Mouse (Mus musculus) kidney, postnatal 0 days (tissue): ENCODE measurements around the gene Cldn18. TPM values are rescaled to one million over a fixed set of nuclear protein-coding genes. Genes with fewer than 3 reads are reported as not detected.

ENCODE experiments used
- ATAC-seq: fragments of 200-750 bp; cut with Nextera tagmentation; replicated peaks from 2 replicates; pipeline ENCODE4 v1.8.0; 2017; ENCODE audit warnings: low read depth, moderate number of reproducible peaks, moderate TSS enrichment, moderate library complexity; ENCODE audit not compliant: low FRiP score
- DNase-seq: peaks from one replicate; pipeline ENCODE4 v3.0.0-alpha.2; 2016; ENCODE audit warnings: low spot score
- H3K27ac ChIP-seq: fragments of 300-500 bp; sonication (generic); 2 replicates; pipeline ENCODE4 v1.5.1; 2014; ENCODE audit warnings: mild to moderate bottlenecking
- H3K27me3 ChIP-seq: fragments of 300-500 bp; sonication (generic); 2 replicates; pipeline ENCODE4 v1.6.1; 2014; ENCODE audit warnings: low read length, mixed read lengths; ENCODE audit not compliant: insufficient read depth
- H3K36me3 ChIP-seq: fragments of 300-500 bp; sonication (generic); 2 replicates; pipeline ENCODE4 v1.6.1; 2014; ENCODE audit warnings: low read length, mixed read lengths; ENCODE audit not compliant: insufficient read depth
- H3K4me1 ChIP-seq: fragments of 300-500 bp; sonication (generic); replicated peaks from 2 replicates; pipeline ENCODE4 v1.6.1; 2014; ENCODE audit warnings: antibody characterized with exemption, low read length, mixed read lengths; ENCODE audit not compliant: insufficient read depth
- H3K4me2 ChIP-seq: fragments of 300-500 bp; sonication (generic); 2 replicates; pipeline ENCODE4 v1.6.1; 2014; ENCODE audit warnings: mild to moderate bottlenecking, low read length, moderate library complexity, mixed read lengths
- H3K4me3 ChIP-seq: fragments of 300-500 bp; sonication (generic); replicated peaks from 2 replicates; pipeline ENCODE4 v1.5.1; 2014; ENCODE audit warnings: low read depth, low read length
- H3K9ac ChIP-seq: fragments of 300-500 bp; sonication (generic); 2 replicates; pipeline ENCODE4 v1.6.1; 2014; ENCODE audit warnings: low read depth, low read length
- H3K9me3 ChIP-seq: fragments of 300-500 bp; sonication (generic); replicated peaks from 2 replicates; pipeline ENCODE4 v1.6.1; 2016; ENCODE audit warnings: low read length, inconsistent platforms, mixed read lengths
- CTCF ChIP-seq: IDR thresholded peaks from 2 replicates; pipeline ENCODE4 v1.5.1; 2016; ENCODE audit warnings: antibody characterized with exemption, low read depth, mild to moderate bottlenecking, moderate library complexity
- WGBS: fragments of 180-500 bp; shearing (Covaris S2); extraction: QIAGEN DNeasy Blood & Tissue Kit; methylation state at CpG from one replicate; pipeline ENCODE4 v1.1.7; 2014; 5-methylcytosine and 5-hydroxymethylcytosine counted together
- polyA plus RNA-seq: library from polyadenylated mRNA; unstranded; fragments of >200 nt; fragmentation: Nextera tagmentation; extraction: Ambion mirVana; gene quantifications from 2 replicates; pipeline ENCODE4 v1.2.1, GENCODE M21; 2015

Cldn18 gene
- polyA plus RNA-seq, 1 experiment from 2014 or later = not detected

- DNase-seq (peak; percentile 5), ATAC-seq (peak; percentile 66)
- H3K9ac ChIP-seq = no peak overlapping the region
- no peak overlapping the region for H3K4me2 ChIP-seq
- H3K4me3 ChIP-seq = no peak overlapping the region
- H3K36me3 ChIP-seq = no peaks in the 10 kb centered on the region
- no peak overlapping the region for H3K27ac ChIP-seq
- TF ChIP-seq CTCF = no peak
- H3K27me3 ChIP-seq = no peaks in the 10 kb centered on the region
- H3K4me1 ChIP-seq = no peaks in the 10 kb centered on the region
- WGBS = 70% methylated on average over 11 of the region's 11 CpGs
- no peaks in the 10 kb centered on the region for H3K9me3 ChIP-seq
Measured at GRCm38 (mm10) chr9:99707425-99708126, 9.5 kb downstream of the Cldn18 start.

GRCm38 (mm10) chr9:99706264-99706663 is 10.8 kb downstream of the Cldn18 start:
- no peak for TF ChIP-seq CTCF
- H3K9me3 ChIP-seq = no peaks in the 10 kb centered on the region
- DNase-seq = no peak
- H3K27me3 ChIP-seq = no peaks in the 10 kb centered on the region
- H3K27ac ChIP-seq = no peak overlapping the region
- H3K9ac ChIP-seq = no peak overlapping the region
- H3K36me3 ChIP-seq = no peaks in the 10 kb centered on the region
- H3K4me2 ChIP-seq = no peak overlapping the region
- 92% methylated on average over 6 of the region's 6 CpGs for WGBS
- no peak for ATAC-seq
- H3K4me1 ChIP-seq = no peaks in the 10 kb centered on the region
- H3K4me3 ChIP-seq = no peak overlapping the region

DNA sequence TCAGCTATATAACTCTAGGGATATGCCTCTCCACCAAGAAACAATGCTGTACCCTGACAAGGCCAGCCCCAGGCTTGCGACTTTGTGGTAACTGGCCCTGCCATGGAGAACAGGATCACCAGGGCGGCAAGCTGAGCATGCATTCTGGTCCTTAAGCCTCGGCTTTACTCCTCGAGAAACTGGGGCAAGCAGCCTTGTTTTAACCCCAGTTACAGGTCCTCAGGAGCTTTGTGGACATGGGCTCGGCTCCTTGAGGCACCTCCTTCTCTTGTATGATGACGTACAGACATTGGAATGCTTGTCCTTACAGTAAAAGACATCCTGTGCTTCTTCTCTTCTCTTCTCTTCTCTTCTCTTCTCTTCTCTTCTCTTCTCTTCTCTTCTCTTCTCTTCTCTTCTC is 13.4 kb downstream of the Cldn18 start:
- TF ChIP-seq CTCF = no peak
- Histone ChIP-seq H3K27ac (no peak overlapping the region), H3K27me3 (no peaks in the 10 kb centered on the region), H3K36me3 (no peaks in the 10 kb centered on the region), H3K9me3 (no peaks in the 10 kb centered on the region), H3K4me2 (no peak overlapping the region), H3K4me3 (no peak overlapping the region), H3K9ac (no peak overlapping the region), H3K4me1 (no peaks in the 10 kb centered on the region)
- DNase-seq (no peak), ATAC-seq (no peak)
- 75% methylated on average over 6 of the region's 6 CpGs for WGBS

DNA sequence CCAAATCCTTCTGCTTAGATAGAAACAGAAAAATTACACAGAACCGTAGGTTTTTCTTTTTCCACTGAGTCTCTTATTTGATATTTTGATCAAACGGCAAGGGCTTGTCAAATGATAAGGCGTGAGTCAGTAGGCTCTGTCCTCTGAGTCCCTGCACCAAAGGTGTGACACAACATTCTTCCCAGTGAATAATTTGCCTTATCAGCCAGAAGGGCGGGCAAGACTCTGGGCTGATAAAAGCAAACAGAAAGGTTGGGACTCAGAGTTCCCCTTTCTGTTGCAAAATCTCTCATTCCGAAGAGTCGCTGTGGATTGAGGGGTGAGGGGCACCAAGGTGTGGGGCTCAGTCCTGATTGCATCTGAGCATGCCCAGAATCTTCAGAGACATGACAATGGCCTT is 14.9 kb downstream of the Cldn18 start:
- Histone ChIP-seq H3K27me3 (no peaks in the 10 kb centered on the region), H3K4me2 (no peak overlapping the region), H3K4me3 (no peak overlapping the region), H3K27ac (no peak overlapping the region), H3K4me1 (no peaks in the 10 kb centered on the region), H3K9ac (no peak overlapping the region), H3K36me3 (no peaks in the 10 kb centered on the region), H3K9me3 (no peaks in the 10 kb centered on the region)
- ATAC-seq (no peak), DNase-seq (no peak)
- no peak for TF ChIP-seq CTCF
- 91% methylated on average over 6 of the region's 6 CpGs for WGBS

DNA sequence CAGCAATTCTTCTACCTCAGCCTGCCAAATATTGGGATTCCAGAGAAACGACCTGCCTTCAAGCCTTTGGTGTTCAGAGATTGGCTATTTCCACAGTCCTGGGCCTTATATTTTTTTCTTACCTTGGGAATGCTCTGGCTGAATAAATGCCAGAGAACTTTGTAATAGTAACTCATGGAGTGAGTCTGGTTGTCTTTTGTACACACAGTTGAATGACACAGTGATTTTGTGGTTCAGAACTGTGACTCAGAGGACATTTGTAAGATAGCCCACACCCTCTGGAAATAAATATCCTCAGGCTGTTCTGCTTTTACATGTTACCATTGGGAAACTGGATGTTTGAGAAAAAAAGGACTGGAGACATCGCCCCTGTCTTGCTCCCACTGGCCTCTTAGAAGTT is 15.9 kb downstream of the Cldn18 start:
- TF ChIP-seq CTCF = no peak
- Histone ChIP-seq H3K36me3 (no peaks in the 10 kb centered on the region), H3K4me1 (no peaks in the 10 kb centered on the region), H3K9ac (no peak overlapping the region), H3K27me3 (no peaks in the 10 kb centered on the region), H3K9me3 (no peaks in the 10 kb centered on the region), H3K4me2 (no peak overlapping the region), H3K27ac (no peak overlapping the region), H3K4me3 (no peak overlapping the region)
- WGBS = 83% methylated on average over 2 of the region's 2 CpGs
- no peak for DNase-seq
- ATAC-seq = no peak

GRCm38 (mm10) chr9:99699752-99700389 is 17.2 kb downstream of the Cldn18 start:
- DNase-seq (no peak), ATAC-seq (no peak)
- no peak overlapping the region for H3K27ac ChIP-seq
- no peak overlapping the region for H3K4me3 ChIP-seq
- no peak for TF ChIP-seq CTCF
- no peaks in the 10 kb centered on the region for H3K27me3 ChIP-seq
- no peak overlapping the region for H3K9ac ChIP-seq
- 67% methylated on average over 2 of the region's 2 CpGs for WGBS
- H3K36me3 ChIP-seq = no peaks in the 10 kb centered on the region
- H3K4me2 ChIP-seq = no peak overlapping the region
- H3K4me1 ChIP-seq = no peaks in the 10 kb centered on the region
- H3K9me3 ChIP-seq = no peaks in the 10 kb centered on the region
